9 mouse cellular contexts compared by ENCODE assay signal in genomic region chr9:120961969-120962700, GRCm38 (mm10). TPM values are rescaled to one million over a fixed set of nuclear protein-coding genes. Genes with fewer than 3 reads are reported as not detected.
DNase-seq lines count a peak whose midpoint lies in the region; ATAC-seq and TF ChIP-seq lines count a peak whose summit lies in the region.
"Had no signal": no experiment of that assay in that cellular context is flagged by ENCODE, and none has a peak within 500 bp of the region (broad histone marks: within the 10 kb centered on the region; RNA-seq: fewer than 3 reads in every experiment).

No protein-coding gene starts in this region.

- no peak for TF ChIP-seq POLR2A in embryonic fibroblast, embryonic 13.5 days (IDR thresholded peaks at IDR 0.05; ENCODE audit: low read depth, low read length)
- TF ChIP-seq POLR2A in myocyte (IDR thresholded peaks at IDR 0.05; ENCODE audit: insufficient read length, low read depth), result no peak

- no peak overlapping the region for H3K4me2 ChIP-seq in limb, embryonic 15.5 days
- peak overlapping the region; percentile 6 for H3K4me2 ChIP-seq in myocyte (ENCODE audit: low read depth)
- H3K4me2 ChIP-seq in intestine, postnatal 0 days (replicated peaks; ENCODE audit: low read depth), result no peak overlapping the region

- 67% methylated on average over 3 of the region's 3 CpGs for WGBS in limb, embryonic 15.5 days
- 89% methylated on average over 3 of the region's 3 CpGs for WGBS in limb, embryonic 10.5 days
- 75% methylated on average over 3 of the region's 3 CpGs for WGBS in intestine, postnatal 0 days

- H3K4me1 ChIP-seq in limb, embryonic 15.5 days, result peaks cover 34% of the 10 kb centered on the region
- H3K4me1 ChIP-seq in limb, embryonic 10.5 days, result no peaks in the 10 kb centered on the region
- peaks cover 6% of the 10 kb centered on the region for H3K4me1 ChIP-seq in embryonic fibroblast, embryonic 13.5 days (ENCODE audit: control insufficient read depth, insufficient read depth, low read length)
- no peaks in the 10 kb centered on the region for H3K4me1 ChIP-seq in intestine, postnatal 0 days (replicated peaks; ENCODE audit: control insufficient read depth, insufficient read depth, low read length)

- H3K79me2 ChIP-seq in myocyte (ENCODE audit: control insufficient read depth, insufficient read depth), result peaks cover 38% of the 10 kb centered on the region

- H3K27me3 ChIP-seq in limb, embryonic 15.5 days, result no peaks in the 10 kb centered on the region
- no peaks in the 10 kb centered on the region for H3K27me3 ChIP-seq in limb, embryonic 10.5 days (ENCODE audit: low read depth, poor library complexity, severe bottlenecking)
- H3K27me3 ChIP-seq in myocyte (ENCODE audit: control insufficient read depth, insufficient read depth, insufficient read length), result no peaks in the 10 kb centered on the region
- no peaks in the 10 kb centered on the region for H3K27me3 ChIP-seq in intestine, postnatal 0 days (replicated peaks; ENCODE audit: control insufficient read depth, insufficient read depth, low read length)
- H3K27me3 ChIP-seq: megakaryocyte, embryonic 14.5 days had no signal

- DNase-seq in limb, embryonic 10.5 days (ENCODE audit: low spot score), result no peak
- peak; percentile 73 for DNase-seq in kidney, adult 9 months
- no peak for DNase-seq in cerebellum, postnatal 14 days
- no peak for DNase-seq in adrenal gland, postnatal 14 days

- no peak for ATAC-seq in limb, embryonic 15.5 days (ENCODE audit: insufficient number of reproducible peaks, low FRiP score, low TSS enrichment, low read depth)
- ATAC-seq in intestine, postnatal 0 days, result no peak

- TF ChIP-seq CTCF in embryonic fibroblast, embryonic 13.5 days (IDR thresholded peaks at IDR 0.05; ENCODE audit: borderline replicate concordance, insufficient read depth, low read length), result no peak
- TF ChIP-seq CTCF in intestine, postnatal 0 days (IDR thresholded peaks at IDR 0.05; ENCODE audit: low read depth), result no peak

- H3K27ac ChIP-seq in limb, embryonic 15.5 days, result peak overlapping the region; percentile 65; the same call in 1 of the 2 replicates
- no peak overlapping the region for H3K27ac ChIP-seq in limb, embryonic 10.5 days
- H3K27ac ChIP-seq in embryonic fibroblast, embryonic 13.5 days (ENCODE audit: insufficient read depth, low read length), result 0 out of 2 replicates have a peak overlapping the region, but pooled peaks have one; percentile 8
- H3K27ac ChIP-seq in intestine, postnatal 0 days (ENCODE audit: low read depth, low read length), result no peak overlapping the region

- no peak overlapping the region for H3ac ChIP-seq in myocyte (ENCODE audit: control insufficient read depth, insufficient read length)

- no peaks in the 10 kb centered on the region for H3K9me3 ChIP-seq in limb, embryonic 15.5 days
- no peaks in the 10 kb centered on the region for H3K9me3 ChIP-seq in limb, embryonic 10.5 days (replicated peaks)
- no peaks in the 10 kb centered on the region for H3K9me3 ChIP-seq in intestine, postnatal 0 days (ENCODE audit: control insufficient read depth)
- H3K9me3 ChIP-seq: megakaryocyte, embryonic 14.5 days had no signal

- H3K4me3 ChIP-seq in limb, embryonic 15.5 days, result no peak overlapping the region
- H3K4me3 ChIP-seq in limb, embryonic 10.5 days, result no peak overlapping the region
- no peak overlapping the region for H3K4me3 ChIP-seq in embryonic fibroblast, embryonic 13.5 days (ENCODE audit: insufficient read depth, low read length)
- H3K4me3 ChIP-seq in myocyte, result no peak overlapping the region
- no peak overlapping the region for H3K4me3 ChIP-seq in intestine, postnatal 0 days (ENCODE audit: low read depth, low read length)

- no peak overlapping the region for H3K9ac ChIP-seq in limb, embryonic 15.5 days
- no peak overlapping the region for H3K9ac ChIP-seq in intestine, postnatal 0 days (ENCODE audit: low read depth, low read length)

- peaks cover 98% of the 10 kb centered on the region for H3K36me3 ChIP-seq in limb, embryonic 15.5 days
- peaks cover 100% of the 10 kb centered on the region for H3K36me3 ChIP-seq in limb, embryonic 10.5 days
- peaks cover 58% of the 10 kb centered on the region for H3K36me3 ChIP-seq in myocyte (ENCODE audit: control insufficient read depth, insufficient read depth)
- peaks cover 91% of the 10 kb centered on the region for H3K36me3 ChIP-seq in intestine, postnatal 0 days (ENCODE audit: control insufficient read depth, insufficient read depth)

TF ChIP-seq in myocyte, 11 proteins besides CTCF, POLR2A, EP300 and RAD21:
- no peak for TF ChIP-seq POLR2AphosphoS2 (IDR thresholded peaks at IDR 0.05; ENCODE audit: insufficient read length, low read depth)
- no peak for TF ChIP-seq TCF12 (IDR thresholded peaks at IDR 0.05; ENCODE audit: insufficient read depth, poor library complexity, severe bottlenecking)
- no peak for TF ChIP-seq USF1 (IDR thresholded peaks at IDR 0.05; ENCODE audit: low read depth)
- no peak for TF ChIP-seq MYOD1 (IDR thresholded peaks at IDR 0.05; ENCODE audit: control insufficient read depth in 1 of 3, insufficient read length in 2 of 3, low read depth in 2 of 3)
- TF ChIP-seq MYOG (IDR thresholded peaks at IDR 0.05; ENCODE audit: control insufficient read depth in 1 of 3, insufficient read depth in 1 of 3, insufficient read length in 2 of 3, low read depth in 2 of 3), result no peak

RNA-seq across cellular contexts. Expression of gene Ctnnb1, which starts 33.1 kb away (rescaled TPM):
- 567 and 601 TPM in 2 replicates for polyA plus RNA-seq in limb, embryonic 15.5 days (2015; fragmentation: Nextera tagmentation; extraction: Ambion mirVana)
- polyA plus RNA-seq in limb, embryonic 10.5 days (2016; fragmentation: Nextera tagmentation; extraction: Ambion mirVana), result 583 and 698 TPM in 2 replicates
- polyA plus RNA-seq in embryonic fibroblast, embryonic 13.5 days (2011; ENCODE audit: insufficient read length, low read depth, missing spikeins), result 1,011 and 1,281 TPM in 2 replicates
- 294 TPM for polyA plus RNA-seq in myocyte (2012; fragmentation: generic; extraction: Trizol)
- 363 and 364 TPM in 2 replicates for polyA plus RNA-seq in intestine, postnatal 0 days (2015; fragmentation: Nextera tagmentation; extraction: Ambion mirVana)
- total RNA-seq in adrenal gland, postnatal 14 days (2021), result 696 and 727 TPM in 2 replicates

Comparison
In these comparisons a context has a peak if more than half of its experiments do, and no peak if none do; other contexts are left out.
1. H3K27ac ChIP-seq: peak in limb, embryonic 15.5 days (single experiment) and embryonic fibroblast, embryonic 13.5 days (single experiment); none in limb, embryonic 10.5 days (single experiment) and intestine, postnatal 0 days (single experiment).